Mouse (Mus musculus) natural killer cell, adult 2 months (primary cell): ENCODE measurements around the gene Mpc2.

ENCODE experiments used
- DNase-seq, 2 experiments: peaks; one replicate each; pipeline ENCODE4 v3.0.0; 2022; ENCODE audit warnings: low spot score in 2 of 2

The Mpc2 gene

GRCm38 (mm10) chr1:165503307-165504024, 43.0 kb downstream of the Mpc2 start:
- DNase-seq = peak in 1 of 2 experiments; percentile 7

GRCm38 (mm10) chr1:165506303-165506702, 45.9 kb downstream of the Mpc2 start:
- no peak for DNase-seq

DNA sequence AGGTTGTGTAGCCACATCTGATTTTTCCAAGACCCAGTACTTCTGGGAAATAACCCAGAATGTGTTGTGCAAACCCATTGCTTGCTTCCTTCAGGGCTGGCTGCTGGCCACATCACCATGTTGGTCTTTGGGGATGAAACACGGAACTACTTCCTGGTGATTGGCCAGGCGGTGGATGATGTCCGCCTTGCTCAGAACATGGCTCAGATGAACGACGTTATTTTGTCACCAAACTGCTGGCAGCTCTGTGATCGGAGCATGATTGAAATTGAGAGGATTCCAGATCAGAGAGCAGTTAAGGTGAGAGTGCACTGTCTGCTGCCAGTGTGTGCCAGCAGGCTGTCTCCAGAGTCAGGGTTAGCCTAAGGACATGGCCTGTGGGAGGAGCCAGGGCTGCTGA, 49.7 kb downstream of the Mpc2 start:
- DNase-seq = no peak

- no peak for DNase-seq
Measured at GRCm38 (mm10) chr1:165520716-165521115, 60.3 kb downstream of the Mpc2 start.
